Mouse (Mus musculus): ENCODE results near the gene Ankfy1.

DNA sequence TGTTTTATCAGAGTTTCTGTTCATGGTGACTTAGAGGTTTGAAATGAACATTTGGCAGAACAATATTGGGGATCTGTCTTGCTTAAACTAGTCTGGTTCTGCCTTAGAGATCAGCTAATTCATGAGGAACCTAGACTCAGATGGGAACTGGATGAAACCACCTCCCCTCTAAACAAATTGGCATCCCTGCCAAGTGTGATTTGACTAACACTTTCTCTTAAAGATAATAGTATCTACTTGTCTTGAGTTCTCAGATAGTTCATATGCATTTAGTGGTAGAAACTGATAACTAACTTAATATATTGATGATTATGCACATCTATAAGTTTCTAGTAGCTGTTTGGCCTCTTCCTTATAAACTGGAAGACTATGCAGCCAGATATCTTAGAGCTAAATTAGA, 3.1 kb upstream of the Ankfy1 start:
- TF ChIP-seq CTCF (IDR thresholded peaks at IDR 0.05; ENCODE audit: low read depth) (no peak), EP300 (IDR thresholded peaks at IDR 0.05; ENCODE audit: low read depth) (no peak)
